Mouse (Mus musculus): ENCODE data around the gene Zfp366.

Gene Zfp366

GRCm38 (mm10) chr13:99226809-99227208 lies 42.2 kb downstream of the Zfp366 start:
- DNase-seq (ENCODE audit: low spot score in 2 of 2), result no peak

GRCm38 (mm10) chr13:99227456-99228250 lies 43.0 kb downstream of the Zfp366 start:
- DNase-seq (ENCODE audit: low spot score in 2 of 2), result no peak

GRCm38 (mm10) chr13:99228821-99229570 lies 44.4 kb downstream of the Zfp366 start:
- DNase-seq (ENCODE audit: low spot score in 2 of 2), result no peak

- no peak for DNase-seq (ENCODE audit: low spot score in 2 of 2)
Observed at GRCm38 (mm10) chr13:99229641-99230494, 45.2 kb downstream of the Zfp366 start.

GRCm38 (mm10) chr13:99230495-99230868 lies 45.9 kb downstream of the Zfp366 start:
- no peak for DNase-seq (ENCODE audit: low spot score in 2 of 2)

- no peak for DNase-seq (ENCODE audit: low spot score in 2 of 2)
Observed at GRCm38 (mm10) chr13:99233333-99233732, 48.7 kb downstream of the Zfp366 start.

GRCm38 (mm10) chr13:99233956-99234355 lies 49.3 kb downstream of the Zfp366 start:
- DNase-seq (ENCODE audit: low spot score in 2 of 2), result no peak

- no peak for DNase-seq (ENCODE audit: low spot score in 2 of 2)
Observed at GRCm38 (mm10) chr13:99235428-99236210, 51.0 kb downstream of the Zfp366 start.

- no peak for DNase-seq (ENCODE audit: low spot score in 2 of 2)
Observed at GRCm38 (mm10) chr13:99236222-99236621, 51.6 kb downstream of the Zfp366 start.

GRCm38 (mm10) chr13:99237122-99237521 lies 52.5 kb downstream of the Zfp366 start:
- no peak for DNase-seq (ENCODE audit: low spot score in 2 of 2)

GRCm38 (mm10) chr13:99237841-99238216 lies 53.2 kb downstream of the Zfp366 start:
- DNase-seq (ENCODE audit: low spot score in 2 of 2), result no peak

- no peak for DNase-seq (ENCODE audit: low spot score in 2 of 2)
Observed at GRCm38 (mm10) chr13:99238217-99239160, 53.9 kb downstream of the Zfp366 start.

- DNase-seq (ENCODE audit: low spot score in 2 of 2), result no peak
Observed at GRCm38 (mm10) chr13:99239161-99239530, 54.5 kb downstream of the Zfp366 start.

GRCm38 (mm10) chr13:99239741-99240140 lies 55.1 kb downstream of the Zfp366 start:
- DNase-seq (ENCODE audit: low spot score in 2 of 2), result no peak

GRCm38 (mm10) chr13:99241984-99242383 lies 57.4 kb downstream of the Zfp366 start:
- no peak for DNase-seq (ENCODE audit: low spot score in 2 of 2)

GRCm38 (mm10) chr13:99242895-99243294 lies 58.3 kb downstream of the Zfp366 start:
- DNase-seq (ENCODE audit: low spot score in 2 of 2), result no peak

GRCm38 (mm10) chr13:99243831-99244230 lies 59.2 kb downstream of the Zfp366 start:
- DNase-seq (ENCODE audit: low spot score in 2 of 2), result no peak

GRCm38 (mm10) chr13:99244471-99244870 lies 59.8 kb downstream of the Zfp366 start:
- no peak for DNase-seq (ENCODE audit: low spot score in 2 of 2)

- DNase-seq (ENCODE audit: low spot score in 2 of 2), result no peak
Observed at GRCm38 (mm10) chr13:99244896-99245295, 60.3 kb downstream of the Zfp366 start.

GRCm38 (mm10) chr13:99245916-99246460 lies 61.4 kb downstream of the Zfp366 start:
- DNase-seq (ENCODE audit: low spot score in 2 of 2), result no peak
